Mouse (Mus musculus): ENCODE data around the gene Prkab1. TPM values are rescaled to one million over a fixed set of nuclear protein-coding genes. Genes with fewer than 3 reads are reported as not detected.

The Prkab1 gene
- polyA plus RNA-seq, 1 experiment from 2014 or later: 77.0 TPM

DNA sequence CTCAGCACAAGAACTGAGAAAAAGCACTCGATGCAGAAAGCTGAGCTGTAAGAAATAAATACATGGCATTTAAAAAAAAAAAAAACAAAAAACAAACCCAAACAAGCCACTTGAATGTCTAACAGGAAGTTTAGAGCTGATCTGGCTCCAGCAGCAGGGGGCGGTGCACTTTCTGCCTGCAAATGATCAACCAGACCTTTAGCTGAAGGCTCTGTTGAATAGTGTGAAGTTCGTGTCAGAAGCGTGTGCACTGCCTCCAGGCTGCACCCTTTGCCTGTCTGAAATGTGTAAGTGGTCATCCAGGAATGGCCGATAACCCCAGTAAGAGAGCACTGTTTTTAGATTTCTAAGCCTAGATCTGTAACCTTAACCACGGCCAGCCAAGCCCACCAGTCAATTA lies 5.5 kb downstream of the Prkab1 start:
- Histone ChIP-seq H3K4me2 (no peak overlapping the region), H3K4me3 (replicated peaks) (no peak overlapping the region), H3K9me3 (no peaks in the 10 kb centered on the region), H3K4me1 (replicated peaks) (peaks cover 17% of the 10 kb centered on the region), H3K27me3 (no peaks in the 10 kb centered on the region), H3K27ac (no peak overlapping the region), H3K36me3 (peaks cover 88% of the 10 kb centered on the region), H3K9ac (replicated peaks) (no peak overlapping the region)
- 80% methylated on average over 6 of the region's 6 CpGs for WGBS
- ATAC-seq (ENCODE audit: insufficient number of reproducible peaks, insufficient read depth, low FRiP score, low TSS enrichment, low read depth): no peak

DNA sequence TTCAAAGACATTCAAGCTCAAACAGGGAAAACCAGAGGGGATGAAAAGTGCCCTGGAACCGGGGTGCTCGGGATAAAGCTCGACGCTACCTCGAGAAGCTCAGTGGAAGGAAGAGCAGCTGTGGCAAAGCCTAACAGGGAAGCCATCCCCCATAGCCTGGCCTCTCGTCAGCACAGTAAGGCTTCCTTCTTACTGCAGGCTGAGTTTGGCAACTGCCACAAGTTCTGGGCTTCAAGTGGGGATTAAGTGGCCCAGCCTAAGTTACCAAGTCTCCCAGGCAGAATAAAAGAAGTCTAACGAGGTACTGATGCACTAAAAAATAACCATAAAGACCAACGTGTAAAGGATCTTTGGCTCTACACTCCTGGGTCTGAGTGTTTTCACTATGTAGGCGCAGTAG lies 6.1 kb downstream of the Prkab1 start:
- Histone ChIP-seq H3K27me3 (no peaks in the 10 kb centered on the region), H3K4me1 (replicated peaks) (peaks cover 14% of the 10 kb centered on the region), H3K27ac (no peak overlapping the region), H3K4me2 (no peak overlapping the region), H3K4me3 (replicated peaks) (no peak overlapping the region), H3K36me3 (peaks cover 94% of the 10 kb centered on the region), H3K9me3 (no peaks in the 10 kb centered on the region), H3K9ac (replicated peaks) (no peak overlapping the region)
- 86% methylated on average over 9 of the region's 9 CpGs for WGBS
- ATAC-seq (ENCODE audit: insufficient number of reproducible peaks, insufficient read depth, low FRiP score, low TSS enrichment, low read depth): no peak

DNA sequence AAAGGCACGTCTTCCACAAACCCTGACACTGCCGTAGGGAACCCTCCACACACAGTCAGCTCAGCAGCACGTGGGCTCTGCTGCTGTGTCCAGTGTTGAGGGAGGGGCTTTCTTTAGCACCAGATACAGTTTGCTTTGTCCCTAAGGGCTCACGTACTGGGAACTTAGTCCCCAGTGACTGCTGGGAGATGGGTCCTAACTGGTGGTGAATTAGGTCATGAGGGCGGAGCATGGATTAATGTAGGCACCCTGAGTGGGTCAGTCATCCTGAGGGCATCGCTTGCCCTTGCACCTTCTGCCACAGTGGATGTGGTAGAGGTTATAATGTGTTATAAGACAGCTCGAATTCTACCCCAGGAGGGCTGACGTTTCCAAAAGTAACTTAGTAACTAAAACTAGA lies 6.9 kb downstream of the Prkab1 start:
- peaks cover 97% of the 10 kb centered on the region for H3K36me3 ChIP-seq
- no peak overlapping the region for H3K4me3 ChIP-seq (replicated peaks)
- H3K4me1 ChIP-seq (replicated peaks): peaks cover 6% of the 10 kb centered on the region
- 88% methylated on average over 8 of the region's 8 CpGs for WGBS
- H3K27ac ChIP-seq: no peak overlapping the region
- no peaks in the 10 kb centered on the region for H3K27me3 ChIP-seq
- no peak for ATAC-seq (ENCODE audit: insufficient number of reproducible peaks, insufficient read depth, low FRiP score, low TSS enrichment, low read depth)
- no peaks in the 10 kb centered on the region for H3K9me3 ChIP-seq
- no peak overlapping the region for H3K4me2 ChIP-seq
- no peak overlapping the region for H3K9ac ChIP-seq (replicated peaks)

DNA sequence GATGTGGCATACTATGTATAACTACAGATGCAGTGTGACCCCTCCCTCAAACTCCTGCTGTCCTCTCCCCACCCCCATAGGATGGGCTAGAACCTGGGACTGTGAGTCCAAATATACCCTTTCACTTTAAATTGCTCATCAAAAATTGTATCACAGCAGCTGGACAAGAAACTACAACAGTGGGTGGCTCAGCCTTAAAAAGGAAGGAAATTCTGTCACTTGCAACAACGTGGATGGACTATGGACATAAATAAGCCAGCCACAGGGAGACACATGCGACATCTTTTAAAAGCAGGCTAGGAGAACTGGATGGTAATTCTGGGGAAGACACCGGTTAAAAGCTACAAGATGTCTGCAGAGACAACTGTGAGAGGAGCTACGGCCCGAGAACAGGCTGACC lies 7.8 kb downstream of the Prkab1 start:
- 96% methylated on average over 5 of the region's 5 CpGs for WGBS
- ATAC-seq (ENCODE audit: insufficient number of reproducible peaks, insufficient read depth, low FRiP score, low TSS enrichment, low read depth): no peak
- peaks cover 89% of the 10 kb centered on the region for H3K36me3 ChIP-seq

DNA sequence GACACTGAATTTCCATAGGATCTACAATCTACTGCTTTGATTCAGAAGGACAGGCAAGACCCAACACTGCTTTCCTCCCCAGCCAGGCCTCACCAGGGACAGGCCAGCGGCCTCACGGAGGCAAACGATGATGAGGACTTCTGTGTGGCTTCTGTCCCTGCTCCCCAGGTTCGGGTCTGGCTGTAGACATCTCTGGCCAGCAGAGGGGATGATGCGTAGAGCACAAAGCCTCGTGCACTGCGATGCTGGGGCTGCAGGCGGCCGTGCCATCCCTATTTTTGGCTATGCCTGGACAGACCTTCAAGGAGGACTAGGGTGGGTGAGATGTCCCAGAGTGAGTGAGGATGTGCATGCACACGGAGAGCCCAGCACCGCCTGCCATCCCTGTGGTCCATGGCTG lies 10.1 kb downstream of the Prkab1 start:
- no peak for ATAC-seq (ENCODE audit: insufficient number of reproducible peaks, insufficient read depth, low FRiP score, low TSS enrichment, low read depth)
- no peak overlapping the region for H3K9ac ChIP-seq (replicated peaks)
- H3K36me3 ChIP-seq: peaks cover 66% of the 10 kb centered on the region
- H3K27me3 ChIP-seq: no peaks in the 10 kb centered on the region
- H3K4me3 ChIP-seq (replicated peaks): no peak overlapping the region
- no peaks in the 10 kb centered on the region for H3K4me1 ChIP-seq (replicated peaks)
- H3K9me3 ChIP-seq: no peaks in the 10 kb centered on the region
- no peak overlapping the region for H3K27ac ChIP-seq
- 93% methylated on average over 11 of the region's 11 CpGs for WGBS
- H3K4me2 ChIP-seq: no peak overlapping the region

More for the DNA sequence above, 7.8 kb downstream of the Prkab1 start:
- no peak overlapping the region for H3K4me3 ChIP-seq (replicated peaks)
- H3K4me1 ChIP-seq (replicated peaks): no peaks in the 10 kb centered on the region
- no peak overlapping the region for H3K27ac ChIP-seq
- H3K4me2 ChIP-seq: no peak overlapping the region
- no peak overlapping the region for H3K9ac ChIP-seq (replicated peaks)
- no peaks in the 10 kb centered on the region for H3K9me3 ChIP-seq
- no peaks in the 10 kb centered on the region for H3K27me3 ChIP-seq

DNA sequence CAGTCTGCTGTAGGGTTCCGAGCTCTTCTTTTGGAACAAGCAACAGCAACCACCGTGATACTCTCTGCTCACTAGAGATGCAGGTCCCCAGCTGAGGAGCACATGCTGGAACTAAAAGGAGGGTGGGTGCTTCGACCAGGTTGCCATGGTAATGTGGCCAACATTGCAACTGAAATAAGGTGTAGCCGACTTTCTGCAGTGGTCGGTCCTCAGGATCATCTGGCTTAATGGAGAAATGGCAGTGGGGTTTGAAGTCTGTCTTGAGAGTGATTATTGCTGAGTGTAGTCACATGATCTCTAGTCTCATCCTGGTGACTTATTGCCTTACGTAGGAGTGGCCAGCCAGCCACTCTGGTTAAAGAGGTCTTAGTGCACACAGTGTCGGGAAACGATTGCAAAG lies 10.5 kb downstream of the Prkab1 start:
- Histone ChIP-seq H3K9ac (replicated peaks) (no peak overlapping the region), H3K9me3 (no peaks in the 10 kb centered on the region), H3K27me3 (no peaks in the 10 kb centered on the region), H3K27ac (no peak overlapping the region), H3K4me3 (replicated peaks) (no peak overlapping the region), H3K4me2 (no peak overlapping the region), H3K36me3 (peaks cover 62% of the 10 kb centered on the region), H3K4me1 (replicated peaks) (no peaks in the 10 kb centered on the region)
- ATAC-seq (ENCODE audit: insufficient number of reproducible peaks, insufficient read depth, low FRiP score, low TSS enrichment, low read depth): no peak
- 90% methylated on average over 8 of the region's 8 CpGs for WGBS

DNA sequence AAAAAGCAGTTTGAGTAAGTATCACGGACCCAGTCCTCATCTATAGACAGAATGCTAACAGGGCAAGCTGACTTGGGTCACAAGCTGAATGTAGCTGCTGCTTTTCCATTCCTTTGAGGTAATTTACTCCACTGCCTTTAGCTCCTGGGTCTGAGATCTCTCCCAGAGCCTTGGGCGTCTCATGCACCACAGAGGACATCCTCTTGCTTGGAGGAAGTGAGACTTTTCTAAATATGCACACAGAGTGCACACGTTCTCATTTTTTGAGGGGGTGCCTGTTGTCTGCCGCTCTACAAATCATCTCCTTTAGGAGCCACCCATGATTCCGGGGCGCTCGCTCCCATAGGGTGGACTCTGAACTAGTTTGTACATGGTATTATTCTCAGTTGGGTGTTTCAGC lies 11.8 kb downstream of the Prkab1 start:
- Histone ChIP-seq H3K4me1 (replicated peaks) (no peaks in the 10 kb centered on the region), H3K4me2 (no peak overlapping the region), H3K27ac (no peak overlapping the region), H3K27me3 (no peaks in the 10 kb centered on the region), H3K36me3 (peaks cover 53% of the 10 kb centered on the region), H3K4me3 (replicated peaks) (no peak overlapping the region), H3K9me3 (no peaks in the 10 kb centered on the region), H3K9ac (replicated peaks) (no peak overlapping the region)
- WGBS: 91% methylated on average over 7 of the region's 7 CpGs
- no peak for ATAC-seq (ENCODE audit: insufficient number of reproducible peaks, insufficient read depth, low FRiP score, low TSS enrichment, low read depth)

DNA sequence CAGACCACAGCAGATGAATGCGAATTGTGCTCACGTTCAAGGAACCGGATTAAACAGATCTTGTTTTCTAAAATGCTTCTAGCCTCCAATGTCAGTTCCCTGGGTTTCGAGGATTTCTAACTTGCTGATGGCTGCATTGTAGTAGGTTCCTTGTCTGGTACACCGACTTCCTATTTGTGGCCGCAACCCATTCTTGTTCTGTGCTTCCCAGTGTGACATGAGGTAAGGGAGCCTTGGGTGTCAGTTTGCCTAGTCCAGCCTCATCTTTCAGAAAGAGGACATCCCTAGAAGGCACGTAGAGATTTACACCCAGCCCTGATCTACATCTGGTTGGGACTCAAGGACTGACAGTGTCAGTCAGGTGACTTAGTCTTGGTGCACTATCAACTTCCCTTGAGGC lies 12.6 kb downstream of the Prkab1 start:
- Histone ChIP-seq H3K9me3 (no peaks in the 10 kb centered on the region), H3K4me3 (replicated peaks) (no peak overlapping the region), H3K36me3 (peaks cover 51% of the 10 kb centered on the region), H3K4me2 (no peak overlapping the region), H3K27me3 (no peaks in the 10 kb centered on the region), H3K27ac (no peak overlapping the region), H3K4me1 (replicated peaks) (no peaks in the 10 kb centered on the region), H3K9ac (replicated peaks) (no peak overlapping the region)
- no peak for ATAC-seq (ENCODE audit: insufficient number of reproducible peaks, insufficient read depth, low FRiP score, low TSS enrichment, low read depth)
- WGBS: 92% methylated on average over 7 of the region's 7 CpGs

DNA sequence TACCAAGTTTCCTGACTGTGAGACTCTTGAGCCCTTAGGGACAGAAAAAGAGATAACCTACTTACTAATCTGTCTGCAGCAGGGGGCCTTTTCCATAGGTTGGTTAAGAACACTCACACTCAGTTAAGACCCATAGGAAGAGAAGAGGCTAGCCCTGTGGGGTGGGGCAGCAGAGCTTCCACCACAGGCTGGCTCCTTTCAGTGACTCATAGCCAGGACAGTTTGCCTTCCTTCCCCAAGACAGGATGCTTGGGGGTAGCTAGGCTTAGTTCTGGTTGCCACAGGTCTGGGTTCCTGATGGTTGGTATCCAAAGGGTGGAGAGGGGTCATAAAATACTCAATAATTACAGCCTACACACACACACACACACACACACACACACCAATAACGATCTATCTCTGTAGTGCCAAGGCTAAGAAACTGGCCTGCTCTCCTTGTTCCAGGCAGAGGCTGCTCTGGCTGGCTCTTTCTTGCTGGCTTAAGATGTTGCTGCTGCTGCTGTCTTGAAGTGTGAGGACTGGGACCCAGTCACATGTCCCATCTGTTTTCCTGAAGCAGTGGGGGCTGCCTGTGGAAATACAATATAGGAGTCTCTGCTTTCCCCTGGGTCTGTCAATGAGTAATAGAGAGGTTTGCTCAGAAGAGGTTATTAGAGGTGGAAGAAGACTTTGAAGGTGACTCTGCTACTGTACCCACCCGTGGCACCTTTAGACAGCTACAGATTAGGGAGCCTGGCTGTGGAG lies 14.3 kb downstream of the Prkab1 start:
- Histone ChIP-seq H3K27me3 (no peaks in the 10 kb centered on the region), H3K9ac (replicated peaks) (no peak overlapping the region), H3K4me3 (replicated peaks) (no peak overlapping the region), H3K9me3 (no peaks in the 10 kb centered on the region), H3K27ac (no peak overlapping the region), H3K36me3 (peaks cover 42% of the 10 kb centered on the region), H3K4me1 (replicated peaks) (no peaks in the 10 kb centered on the region), H3K4me2 (no peak overlapping the region)
- WGBS: 67% methylated on average over 2 of the region's 2 CpGs
- ATAC-seq (ENCODE audit: insufficient number of reproducible peaks, insufficient read depth, low FRiP score, low TSS enrichment, low read depth): no peak

DNA sequence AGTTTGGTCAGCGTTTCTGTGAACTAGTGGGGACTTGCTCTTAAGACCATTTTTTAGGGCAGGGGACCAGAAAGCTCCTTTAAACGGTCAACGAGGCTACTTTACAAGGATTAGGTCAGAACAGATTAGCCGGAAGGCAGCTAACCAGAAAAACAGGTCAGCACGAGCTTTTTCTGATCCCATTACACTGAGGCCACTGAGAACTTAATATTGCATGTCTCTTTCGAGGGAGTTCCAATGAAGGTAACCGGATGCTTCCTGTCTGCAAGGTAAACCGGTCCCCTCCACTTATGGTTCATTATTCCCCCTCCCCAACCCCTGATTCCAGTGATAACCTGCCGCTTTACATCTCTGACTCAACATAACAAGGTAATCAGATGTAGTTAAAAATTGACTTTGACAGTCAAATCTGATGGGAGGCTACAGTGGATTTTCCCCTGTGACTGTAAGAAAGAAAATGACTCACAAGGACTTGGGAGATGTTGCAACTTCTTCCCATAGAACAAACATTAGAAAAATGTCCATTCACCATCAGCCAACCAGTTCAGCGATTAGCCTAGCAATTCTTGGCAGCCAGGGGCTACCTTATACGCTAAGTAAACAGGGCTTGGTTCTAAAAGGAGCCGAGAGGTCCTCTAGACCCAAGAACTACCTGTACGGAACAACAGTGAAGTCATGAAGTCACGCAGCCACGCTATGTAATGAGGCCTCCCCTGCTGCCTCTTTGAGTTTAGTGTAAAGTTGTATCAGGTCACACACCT lies 15.0 kb downstream of the Prkab1 start:
- no peak for ATAC-seq (ENCODE audit: insufficient number of reproducible peaks, insufficient read depth, low FRiP score, low TSS enrichment, low read depth)
- H3K4me2 ChIP-seq: no peak overlapping the region
- no peak overlapping the region for H3K27ac ChIP-seq
- no peak overlapping the region for H3K4me3 ChIP-seq (replicated peaks)
- H3K9ac ChIP-seq (replicated peaks): no peak overlapping the region
- H3K4me1 ChIP-seq (replicated peaks): no peaks in the 10 kb centered on the region
- H3K36me3 ChIP-seq: peaks cover 34% of the 10 kb centered on the region
- no peaks in the 10 kb centered on the region for H3K9me3 ChIP-seq
- no peaks in the 10 kb centered on the region for H3K27me3 ChIP-seq
- 76% methylated on average over 15 of the region's 15 CpGs for WGBS

DNA sequence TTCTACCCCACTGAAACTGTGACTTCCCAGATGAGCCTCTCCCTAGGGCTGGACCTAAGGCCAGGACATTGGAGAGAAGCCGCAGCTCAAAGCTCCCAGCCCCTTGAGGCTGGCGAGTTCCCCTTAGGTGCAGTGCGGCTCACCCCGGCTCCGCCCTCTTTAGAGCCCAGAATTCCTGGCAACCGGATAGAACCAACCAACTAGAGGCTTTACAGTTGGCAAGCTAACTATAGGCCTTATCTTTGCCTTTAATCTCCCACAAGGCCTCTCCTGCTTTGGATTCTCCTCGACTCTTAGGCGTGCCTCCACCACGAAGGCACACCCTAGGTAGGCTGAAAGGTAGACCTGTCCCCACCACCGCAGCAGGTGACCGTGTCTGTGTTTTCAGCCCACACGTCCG lies 16.6 kb downstream of the Prkab1 start:
- WGBS: 85% methylated on average over 13 of the region's 13 CpGs
- H3K36me3 ChIP-seq: peaks cover 19% of the 10 kb centered on the region
- no peak overlapping the region for H3K27ac ChIP-seq
- H3K4me1 ChIP-seq (replicated peaks): 0 out of 2 replicates have a peak, but pooled peaks cover 6% of the 10 kb centered on the region
- H3K27me3 ChIP-seq: no peaks in the 10 kb centered on the region
- no peak overlapping the region for H3K4me3 ChIP-seq (replicated peaks)
- no peak for ATAC-seq (ENCODE audit: insufficient number of reproducible peaks, insufficient read depth, low FRiP score, low TSS enrichment, low read depth)
- H3K9me3 ChIP-seq: no peaks in the 10 kb centered on the region
- no peak overlapping the region for H3K4me2 ChIP-seq
- no peak overlapping the region for H3K9ac ChIP-seq (replicated peaks)

Measured in limb, embryonic 12.5 days (tissue).